Mouse (Mus musculus) brain, embryonic 14.5 days (tissue): ENCODE results near the gene Grid1.

Source experiments
- CTCF ChIP-seq: fragments of 200-500 bp; IDR thresholded peaks from 2 replicates; pipeline ENCODE4 v1.5.1; 2012; ENCODE audit warnings: inconsistent platforms, mild to moderate bottlenecking, moderate library complexity, borderline replicate concordance; ENCODE audit not compliant: insufficient read depth, insufficient read length; ENCODE audit errors: extremely low read depth
- POLR2A ChIP-seq: fragments of 200-500 bp; IDR thresholded peaks from 2 replicates; pipeline ENCODE4 v1.6.1; 2012; ENCODE audit warnings: mild to moderate bottlenecking, inconsistent platforms, borderline replicate concordance; ENCODE audit not compliant: poor library complexity, insufficient read depth, insufficient read length, severe bottlenecking; ENCODE audit errors: extremely low read depth

DNA sequence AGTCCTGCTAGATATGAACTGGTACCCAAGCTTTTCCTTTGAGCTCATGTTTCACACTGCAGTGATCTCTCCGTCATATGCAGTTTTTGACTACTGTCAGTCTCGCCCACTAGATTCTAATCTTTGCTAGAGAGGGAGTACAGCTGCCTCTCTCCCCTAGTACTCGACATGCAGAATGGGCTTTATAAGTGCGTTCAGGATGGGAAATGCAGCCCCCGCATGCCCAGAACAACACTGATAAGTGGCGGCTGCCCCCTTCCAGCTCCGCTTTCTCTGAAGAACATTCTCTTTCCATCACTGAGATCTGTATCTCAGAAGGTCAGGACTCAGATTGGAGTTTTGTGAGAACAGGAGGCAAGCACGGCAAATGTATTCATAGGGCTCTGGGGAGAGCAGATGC lies 229.3 kb downstream of the Grid1 start:
- TF ChIP-seq CTCF: no peak
- TF ChIP-seq POLR2A: no peak
